Mouse (Mus musculus) thymus, postnatal 25 days (tissue): Measurements from ENCODE around the gene Btg1-ps1.
"Not testable (repeated sequence)": the region's sequence is repeated elsewhere in the genome, so short reads cannot be mapped to it uniquely, and the experiment has no call there.

Experiments used
- DNase-seq: peaks from one replicate; pipeline ENCODE4 v3.0.0; 2022

Gene Btg1-ps1

GRCm38 (mm10) chrX:38018597-38018996 is at the start of gene Btg1-ps1:
TSS of gene Btg1-ps1 (minus strand) at chrX:38018815.
- DNase-seq, result not testable (repeated sequence)

GRCm38 (mm10) chrX:38066175-38066574 is 47.6 kb upstream of the Btg1-ps1 start, which contains the start of gene Rhox10:
TSS of gene Rhox10 (plus strand) at chrX:38066475.
- DNase-seq, result no peak

GRCm38 (mm10) chrX:38061544-38061943 is 42.9 kb upstream of the Btg1-ps1 start:
- DNase-seq, result no peak

- not testable (repeated sequence) for DNase-seq
Measured at GRCm38 (mm10) chrX:38043014-38043413, 24.4 kb upstream of the Btg1-ps1 start, which contains the start of gene Btg1-ps2. TSS of gene Btg1-ps2 (minus strand) at chrX:38043114.

- no peak for DNase-seq
Measured at GRCm38 (mm10) chrX:38039666-38040065, 21.1 kb upstream of the Btg1-ps1 start.

GRCm38 (mm10) chrX:38033841-38034240 is 15.2 kb upstream of the Btg1-ps1 start:
- DNase-seq, result no peak

- no peak for DNase-seq
Measured at GRCm38 (mm10) chrX:38008756-38009155, 9.9 kb downstream of the Btg1-ps1 start.
